ENCODE assay signal across 27 mouse cellular contexts in genomic region chr2:131956336-131957256, GRCm38 (mm10). TPM values are rescaled to one million over a fixed set of nuclear protein-coding genes. Genes with fewer than 3 reads are reported as not detected.
"Had no signal": no experiment of that assay in that cellular context is flagged by ENCODE, and none has a peak within 500 bp of the region (broad histone marks: within the 10 kb centered on the region; RNA-seq: fewer than 3 reads in every experiment).

No protein-coding gene starts in this region.

- H3K36me3 ChIP-seq: limb, embryonic 12.5 days; limb, embryonic 15.5 days; midbrain, embryonic 13.5 days had no signal

- H3K9me3 ChIP-seq: limb, embryonic 12.5 days; limb, embryonic 15.5 days; midbrain, embryonic 13.5 days had no signal

- H3K4me3 ChIP-seq: layer of hippocampus, adult 2 months; limb, embryonic 12.5 days; limb, embryonic 15.5 days had no signal

- DNase-seq: layer of hippocampus, adult 9-11 months; liver, postnatal 0 days; lung, embryonic 14.5 days; thymus, postnatal 25 days had no signal

- H3K27ac ChIP-seq: kidney, postnatal 0 days; layer of hippocampus, adult 2 months; limb, embryonic 12.5 days; limb, embryonic 15.5 days; liver, embryonic 14.5 days; macrophage; midbrain, embryonic 13.5 days had no signal

RNA-seq across cellular contexts. Expression of gene Prnd, which starts 5.9 kb away (rescaled TPM):
- total RNA-seq: layer of hippocampus, adult 2 months; left cerebral cortex, adult 18-20 months; megakaryocyte, adult 5-6 weeks had no signal
- polyA plus RNA-seq: macrophage had no signal

RNA-seq across cellular contexts. Expression of gene Prn, which starts 46.8 kb away (rescaled TPM):
- total RNA-seq: layer of hippocampus, adult 2 months; layer of hippocampus, postnatal 25 days; left cerebral cortex, adult 18-20 months; left cerebral cortex, postnatal 10 days; megakaryocyte, adult 5-6 weeks; midbrain, postnatal 0 days had no signal
- polyA plus RNA-seq: intestine, embryonic 14.5 days; intestine, postnatal 0 days; kidney, adult 2 months; kidney, embryonic 14.5 days; large intestine, adult 2 months; limb, embryonic 12.5 days; limb, embryonic 15.5 days; liver, embryonic 11.5 days; liver, embryonic 14.5 days; liver, postnatal 0 days; lung, embryonic 14.5 days; lung, postnatal 0 days; macrophage; midbrain, embryonic 13.5 days; midbrain, postnatal 0 days; neural tube, embryonic 11.5 days; neural tube, embryonic 14.5 days; stomach, embryonic 16.5 days; thymus, postnatal 0 days had no signal
